Mouse (Mus musculus) hindbrain, embryonic 12.5 days (tissue): Measurements from ENCODE around the gene Dct. TPM values are rescaled to one million over a fixed set of nuclear protein-coding genes. Genes with fewer than 3 reads are reported as not detected.

ENCODE experiments used
- ATAC-seq: fragments of 200-750 bp; cut with Nextera tagmentation; 2 replicates; pipeline ENCODE4 v1.8.0; 2017; ENCODE audit warnings: moderate TSS enrichment; ENCODE audit not compliant: low FRiP score
- H3K27ac ChIP-seq: fragments of 300-500 bp; sonication (generic); 2 replicates; pipeline ENCODE4 v1.5.1; 2016; ENCODE audit warnings: mild to moderate bottlenecking
- H3K27me3 ChIP-seq: fragments of 300-500 bp; sonication (generic); 2 replicates; pipeline ENCODE4 v1.6.1; 2016; ENCODE audit warnings: mild to moderate bottlenecking
- H3K36me3 ChIP-seq: fragments of 300-500 bp; sonication (generic); 2 replicates; pipeline ENCODE4 v1.6.1; 2016; ENCODE audit warnings: mild to moderate bottlenecking
- H3K4me1 ChIP-seq: fragments of 300-500 bp; sonication (generic); 2 replicates; pipeline ENCODE4 v1.6.1; 2016
- H3K4me2 ChIP-seq: fragments of 300-500 bp; sonication (generic); replicated peaks from 2 replicates; pipeline ENCODE4 v1.6.1; 2016; ENCODE audit warnings: mild to moderate bottlenecking
- H3K4me3 ChIP-seq: fragments of 300-500 bp; sonication (generic); 2 replicates; pipeline ENCODE4 v1.5.1; 2016; ENCODE audit warnings: mild to moderate bottlenecking
- H3K9ac ChIP-seq: fragments of 300-500 bp; sonication (generic); 2 replicates; pipeline ENCODE4 v1.6.1; 2016; ENCODE audit warnings: mild to moderate bottlenecking, moderate library complexity
- H3K9me3 ChIP-seq: fragments of 300-500 bp; sonication (generic); replicated peaks from 2 replicates; pipeline ENCODE4 v1.6.1; 2016; ENCODE audit warnings: mild to moderate bottlenecking
- WGBS: fragments of 180-500 bp; shearing (Covaris S2); methylation state at CpG from one replicate; pipeline ENCODE4 v1.1.7; 2016; 5-methylcytosine and 5-hydroxymethylcytosine counted together
- polyA plus RNA-seq: library from polyadenylated mRNA; unstranded; fragments of >200 nt; fragmentation: Nextera tagmentation; extraction: Ambion mirVana; gene quantifications from 2 replicates; pipeline ENCODE4 v1.2.1, GENCODE M21; 2016

The Dct gene
- polyA plus RNA-seq, 1 experiment from 2014 or later = 6.0 TPM

- ATAC-seq = no peak
- no peak overlapping the region for H3K9ac ChIP-seq
- H3K4me2 ChIP-seq = no peak overlapping the region
- H3K36me3 ChIP-seq = no peaks in the 10 kb centered on the region
- no peak overlapping the region for H3K27ac ChIP-seq
- no peak overlapping the region for H3K4me3 ChIP-seq
- no peaks in the 10 kb centered on the region for H3K4me1 ChIP-seq
- H3K9me3 ChIP-seq = no peaks in the 10 kb centered on the region
- 86% methylated on average over 3 of the region's 3 CpGs for WGBS
- 0 out of 2 replicates have a peak, but pooled peaks cover 3% of the 10 kb centered on the region for H3K27me3 ChIP-seq
These were observed 13.0 kb downstream of the Dct start for GRCm38 (mm10) chr14:118039074-118039473.

- Histone ChIP-seq H3K36me3 (no peaks in the 10 kb centered on the region), H3K4me2 (no peak overlapping the region), H3K4me3 (no peak overlapping the region), H3K4me1 (no peaks in the 10 kb centered on the region), H3K9me3 (peaks cover 35% of the 10 kb centered on the region), H3K27me3 (no peaks in the 10 kb centered on the region), H3K9ac (no peak overlapping the region), H3K27ac (no peak overlapping the region)
- WGBS = 94% methylated on average over 3 of the region's 3 CpGs
- ATAC-seq = no peak
These were observed 24.5 kb downstream of the Dct start for GRCm38 (mm10) chr14:118027564-118027963.

DNA sequence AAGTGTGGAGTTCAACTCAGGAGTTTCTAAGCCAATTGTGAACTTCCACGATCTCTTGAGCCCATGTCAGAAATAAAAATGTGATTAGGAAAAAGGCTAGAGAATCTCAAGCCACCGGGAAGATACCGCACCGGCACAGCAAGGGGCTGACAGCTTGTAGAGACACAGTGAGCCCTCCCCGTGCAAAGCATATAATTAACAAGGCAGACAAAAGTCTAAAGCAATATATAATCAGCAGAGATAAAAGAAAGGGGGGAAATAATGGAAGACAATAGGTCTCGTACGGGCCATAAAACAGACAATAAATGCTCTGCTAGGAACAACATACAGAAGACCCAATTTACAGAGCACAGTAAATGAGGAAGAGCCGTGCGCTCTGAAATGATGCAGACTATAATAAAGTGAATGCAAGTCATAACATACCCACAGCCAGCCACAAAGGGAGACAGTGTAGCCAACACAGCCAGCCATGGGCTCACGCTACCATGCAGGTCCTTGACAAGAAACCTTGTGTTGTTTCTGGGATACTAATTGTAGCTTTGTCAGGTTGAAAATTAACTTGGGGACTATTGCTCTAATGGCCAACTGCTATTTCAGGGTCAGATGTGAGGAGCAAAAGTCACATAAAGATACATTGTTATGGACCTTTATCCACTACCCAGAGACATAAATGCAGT lies 30.0 kb downstream of the Dct start:
- Histone ChIP-seq H3K9me3 (no peaks in the 10 kb centered on the region), H3K27ac (no peak overlapping the region), H3K4me2 (no peak overlapping the region), H3K27me3 (no peaks in the 10 kb centered on the region), H3K4me1 (no peaks in the 10 kb centered on the region), H3K4me3 (no peak overlapping the region), H3K9ac (no peak overlapping the region), H3K36me3 (no peaks in the 10 kb centered on the region)
- 60% methylated on average over 10 of the region's 10 CpGs for WGBS
- no peak for ATAC-seq

GRCm38 (mm10) chr14:118019314-118019713 lies 32.7 kb downstream of the Dct start:
- no peaks in the 10 kb centered on the region for H3K36me3 ChIP-seq
- H3K27ac ChIP-seq = no peak overlapping the region
- H3K9ac ChIP-seq = no peak overlapping the region
- no peaks in the 10 kb centered on the region for H3K27me3 ChIP-seq
- H3K4me2 ChIP-seq = no peak overlapping the region
- no peak overlapping the region for H3K4me3 ChIP-seq
- H3K4me1 ChIP-seq = no peaks in the 10 kb centered on the region
- ATAC-seq = no peak
- no peaks in the 10 kb centered on the region for H3K9me3 ChIP-seq
- 86% methylated on average over 5 of the region's 5 CpGs for WGBS

GRCm38 (mm10) chr14:118013237-118013636 lies 38.8 kb downstream of the Dct start:
- 79% methylated on average over 8 of the region's 8 CpGs for WGBS
- H3K27me3 ChIP-seq = no peaks in the 10 kb centered on the region

GRCm38 (mm10) chr14:118009541-118009940 lies 42.5 kb downstream of the Dct start:
- no peaks in the 10 kb centered on the region for H3K27me3 ChIP-seq
- no peaks in the 10 kb centered on the region for H3K9me3 ChIP-seq
- no peaks in the 10 kb centered on the region for H3K4me1 ChIP-seq
- 85% methylated on average over 9 of the region's 9 CpGs for WGBS
- no peak overlapping the region for H3K9ac ChIP-seq
- H3K36me3 ChIP-seq = no peaks in the 10 kb centered on the region
- no peak overlapping the region for H3K4me3 ChIP-seq
- no peak overlapping the region for H3K27ac ChIP-seq
- no peak for ATAC-seq
- no peak overlapping the region for H3K4me2 ChIP-seq

More at GRCm38 (mm10) chr14:118013237-118013636, 38.8 kb downstream of the Dct start:
- no peaks in the 10 kb centered on the region for H3K4me1 ChIP-seq
- H3K9ac ChIP-seq = no peak overlapping the region
- ATAC-seq = no peak
- no peak overlapping the region for H3K4me3 ChIP-seq
- H3K9me3 ChIP-seq = no peaks in the 10 kb centered on the region
- no peak overlapping the region for H3K27ac ChIP-seq
- H3K36me3 ChIP-seq = no peaks in the 10 kb centered on the region
- no peak overlapping the region for H3K4me2 ChIP-seq

- Histone ChIP-seq H3K36me3 (no peaks in the 10 kb centered on the region), H3K4me1 (peaks cover 19% of the 10 kb centered on the region), H3K27me3 (peaks cover 2% of the 10 kb centered on the region; the same call in 1 of the 2 replicates), H3K9me3 (no peaks in the 10 kb centered on the region), H3K27ac (no peak overlapping the region), H3K9ac (no peak overlapping the region), H3K4me3 (no peak overlapping the region), H3K4me2 (no peak overlapping the region)
- peak; percentile 54; the same call in 1 of the 2 replicates for ATAC-seq
- WGBS = 24% methylated on average over 5 of the region's 5 CpGs
These were observed 46.3 kb downstream of the Dct start for GRCm38 (mm10) chr14:118005697-118006096.

- H3K27me3 ChIP-seq = peaks cover 2% of the 10 kb centered on the region; the same call in 1 of the 2 replicates
- H3K36me3 ChIP-seq = no peaks in the 10 kb centered on the region
- no peaks in the 10 kb centered on the region for H3K9me3 ChIP-seq
- H3K9ac ChIP-seq = no peak overlapping the region
- ATAC-seq = no peak
- WGBS = 93% methylated on average over 10 of the region's 10 CpGs
- H3K4me3 ChIP-seq = no peak overlapping the region
- H3K4me1 ChIP-seq = peaks cover 19% of the 10 kb centered on the region
- no peak overlapping the region for H3K27ac ChIP-seq
- no peak overlapping the region for H3K4me2 ChIP-seq
These were observed 47.6 kb downstream of the Dct start for GRCm38 (mm10) chr14:118004434-118004833.

GRCm38 (mm10) chr14:117993845-117994244 lies 58.2 kb downstream of the Dct start:
- 89% methylated on average over 6 of the region's 6 CpGs for WGBS
- no peak overlapping the region for H3K4me2 ChIP-seq

DNA sequence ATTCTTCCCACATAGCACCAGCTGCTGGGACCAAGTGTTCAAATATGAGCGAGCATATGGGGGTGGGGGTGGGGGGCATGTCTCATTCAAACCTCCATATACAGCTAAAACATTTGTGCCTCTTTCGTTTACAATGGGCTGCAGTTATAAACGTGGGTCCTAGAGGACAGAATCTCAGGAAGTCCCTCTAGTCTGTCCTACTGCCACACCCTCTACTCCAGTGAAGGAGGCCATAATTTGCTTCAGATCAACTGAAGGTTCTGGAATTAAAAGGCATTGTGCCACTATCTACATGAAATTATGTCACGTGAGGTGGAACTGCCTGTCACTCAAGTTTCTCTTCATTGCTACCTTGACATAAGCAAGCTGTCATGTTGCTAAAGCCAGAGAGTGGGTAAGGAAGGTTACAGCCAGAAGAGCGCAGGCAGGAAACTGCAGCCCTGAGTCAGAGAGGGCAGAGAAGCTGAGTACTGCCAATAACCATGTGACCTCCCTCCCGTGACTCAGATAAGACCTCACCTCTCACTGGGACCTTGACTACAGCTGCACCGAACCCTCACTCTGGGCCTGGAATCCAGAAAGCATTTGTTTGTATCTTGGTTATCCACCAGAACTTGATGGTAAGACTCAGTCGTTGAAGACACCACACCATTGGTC lies 59.3 kb downstream of the Dct start:
- Histone ChIP-seq H3K4me2 (no peak overlapping the region), H3K9ac (no peak overlapping the region), H3K27me3 (no peaks in the 10 kb centered on the region), H3K4me1 (no peaks in the 10 kb centered on the region), H3K9me3 (no peaks in the 10 kb centered on the region), H3K27ac (no peak overlapping the region), H3K4me3 (no peak overlapping the region), H3K36me3 (no peaks in the 10 kb centered on the region)
- ATAC-seq = 0 out of 2 replicates have a peak, but pooled peaks have one; percentile 29
- 78% methylated on average over 8 of the region's 8 CpGs for WGBS

More at GRCm38 (mm10) chr14:117993845-117994244, 58.2 kb downstream of the Dct start:
- no peaks in the 10 kb centered on the region for H3K27me3 ChIP-seq
- H3K9ac ChIP-seq = no peak overlapping the region
- H3K27ac ChIP-seq = no peak overlapping the region
- H3K9me3 ChIP-seq = no peaks in the 10 kb centered on the region
- ATAC-seq = no peak
- no peaks in the 10 kb centered on the region for H3K4me1 ChIP-seq
- H3K36me3 ChIP-seq = no peaks in the 10 kb centered on the region
- H3K4me3 ChIP-seq = no peak overlapping the region

- no peak overlapping the region for H3K27ac ChIP-seq
- no peak overlapping the region for H3K9ac ChIP-seq
- ATAC-seq = no peak
- H3K27me3 ChIP-seq = no peaks in the 10 kb centered on the region
- H3K4me1 ChIP-seq = no peaks in the 10 kb centered on the region
- no peaks in the 10 kb centered on the region for H3K9me3 ChIP-seq
- H3K36me3 ChIP-seq = no peaks in the 10 kb centered on the region
- 82% methylated on average over 8 of the region's 8 CpGs for WGBS
- H3K4me2 ChIP-seq = no peak overlapping the region
- no peak overlapping the region for H3K4me3 ChIP-seq
These were observed 61.8 kb downstream of the Dct start for GRCm38 (mm10) chr14:117990203-117990602.

DNA sequence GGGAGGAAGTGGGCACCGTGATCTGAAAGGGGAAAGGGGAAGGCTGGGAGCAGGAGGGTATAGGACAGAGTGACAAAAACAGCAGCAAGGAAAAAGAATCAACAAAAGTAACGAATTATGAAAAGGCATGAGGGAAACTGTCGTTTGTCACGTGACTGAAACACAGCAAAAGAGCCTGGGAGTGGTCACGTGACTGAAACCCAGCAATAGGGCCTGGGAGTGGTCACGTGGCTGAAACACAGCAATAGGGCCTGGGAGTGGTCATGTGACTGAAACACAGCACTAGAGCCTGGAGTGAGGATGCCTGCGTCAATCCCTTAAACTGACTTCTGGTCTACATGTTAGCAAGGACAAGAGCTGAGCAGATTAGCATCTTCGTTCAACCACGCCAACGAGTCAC lies 63.6 kb downstream of the Dct start:
- Histone ChIP-seq H3K27ac (no peak overlapping the region), H3K4me3 (no peak overlapping the region), H3K27me3 (no peaks in the 10 kb centered on the region), H3K9me3 (no peaks in the 10 kb centered on the region), H3K4me2 (no peak overlapping the region), H3K4me1 (no peaks in the 10 kb centered on the region), H3K9ac (no peak overlapping the region), H3K36me3 (no peaks in the 10 kb centered on the region)
- WGBS = 88% methylated on average over 10 of the region's 10 CpGs
- no peak for ATAC-seq

DNA sequence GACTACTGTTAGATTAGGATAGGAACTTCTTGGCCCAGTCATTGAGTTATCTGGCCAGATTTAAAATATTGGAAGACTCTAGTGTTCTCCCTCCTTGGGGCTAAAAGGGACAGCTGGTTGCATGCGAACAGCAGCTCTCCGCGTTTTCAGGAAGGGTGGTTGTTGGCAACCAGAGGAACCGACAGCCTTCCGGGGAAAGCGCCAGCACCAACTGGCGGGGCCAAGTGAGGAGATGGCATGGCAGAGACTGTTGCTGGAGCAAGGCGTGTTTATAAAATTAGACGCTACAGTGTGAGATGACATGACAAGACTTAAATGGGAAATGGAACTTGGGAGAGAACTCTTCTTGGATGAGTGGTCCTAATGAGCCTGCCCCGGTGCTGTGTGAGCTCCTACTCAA lies 70.5 kb downstream of the Dct start:
- H3K4me2 ChIP-seq = no peak overlapping the region
- no peaks in the 10 kb centered on the region for H3K27me3 ChIP-seq
- H3K36me3 ChIP-seq = no peaks in the 10 kb centered on the region
- H3K9me3 ChIP-seq = no peaks in the 10 kb centered on the region
- 93% methylated on average over 10 of the region's 10 CpGs for WGBS
- ATAC-seq = no peak
- no peaks in the 10 kb centered on the region for H3K4me1 ChIP-seq
- H3K27ac ChIP-seq = no peak overlapping the region
- no peak overlapping the region for H3K4me3 ChIP-seq
- no peak overlapping the region for H3K9ac ChIP-seq
